ENCODE assay signal across 25 mouse cellular contexts in genomic region chr12:25127629-25128028, GRCm38 (mm10). TPM values are rescaled to one million over a fixed set of nuclear protein-coding genes. Genes with fewer than 3 reads are reported as not detected.
DNase-seq lines count a peak whose midpoint lies in the region; ATAC-seq lines count a peak whose summit lies in the region.
"Had no signal": no experiment of that assay in that cellular context is flagged by ENCODE, and none has a peak within 500 bp of the region (broad histone marks: within the 10 kb centered on the region; RNA-seq: fewer than 3 reads in every experiment).

No protein-coding gene starts in this region.

- DNase-seq in hindbrain, embryonic 10.5 days (ENCODE audit: low spot score) = no peak
- no peak for DNase-seq in kidney, postnatal 14 days
- DNase-seq in limb, embryonic 10.5 days (ENCODE audit: low spot score) = no peak
- DNase-seq in c-Kit-positive CD71-positive TER-119-positive erythroid progenitor cells, embryonic 14.5 days (ENCODE audit: low spot score) = no peak
- DNase-seq: adrenal gland, postnatal 10 days; cerebellum, adult 11-12 months; cerebellum, adult 9-11 months; embryo, embryonic 11 days; forebrain, postnatal 0 days; layer of hippocampus, adult 9-11 months; lung, embryonic 14.5 days; lung, postnatal 14 days; right cerebral cortex, postnatal 4 days; thymus, adult 2 months; thymus, postnatal 36 days had no signal

- 71% methylated on average over 4 of the region's 4 CpGs for WGBS in hindbrain, embryonic 10.5 days
- 68% methylated on average over 4 of the region's 4 CpGs for WGBS in hindbrain, embryonic 16.5 days
- WGBS in kidney, embryonic 16.5 days = 45% methylated on average over 4 of the region's 4 CpGs
- 68% methylated on average over 4 of the region's 4 CpGs for WGBS in limb, embryonic 10.5 days
- WGBS in limb, embryonic 15.5 days = 50% methylated on average over 4 of the region's 4 CpGs

- no peak overlapping the region for H3K9ac ChIP-seq in hindbrain, embryonic 16.5 days (ENCODE audit: low read depth, low read length)
- no peak overlapping the region for H3K9ac ChIP-seq in kidney, embryonic 16.5 days (replicated peaks; ENCODE audit: low read length)
- no peak overlapping the region for H3K9ac ChIP-seq in limb, embryonic 15.5 days
- H3K9ac ChIP-seq: embryonic facial prominence, embryonic 13.5 days; forebrain, postnatal 0 days; hindbrain, embryonic 12.5 days; limb, embryonic 13.5 days; liver, embryonic 15.5 days; lung, embryonic 14.5 days had no signal

- H3K27ac ChIP-seq in hindbrain, embryonic 10.5 days = peak overlapping the region; percentile 89
- no peak overlapping the region for H3K27ac ChIP-seq in hindbrain, embryonic 16.5 days (ENCODE audit: low read depth, low read length)
- H3K27ac ChIP-seq in kidney, embryonic 16.5 days (ENCODE audit: low read length) = 0 out of 2 replicates have a peak overlapping the region, but pooled peaks have one; percentile 47
- peak overlapping the region; percentile 74; the same call in 1 of the 2 replicates for H3K27ac ChIP-seq in limb, embryonic 10.5 days
- peak overlapping the region; percentile 1; the same call in 1 of the 2 replicates for H3K27ac ChIP-seq in limb, embryonic 15.5 days
- H3K27ac ChIP-seq: embryonic facial prominence, embryonic 13.5 days; hindbrain, embryonic 12.5 days; liver, embryonic 15.5 days had no signal

- no peaks in the 10 kb centered on the region for H3K36me3 ChIP-seq in hindbrain, embryonic 10.5 days
- H3K36me3 ChIP-seq in hindbrain, embryonic 16.5 days (ENCODE audit: control insufficient read depth, insufficient read depth, low read length) = no peaks in the 10 kb centered on the region
- H3K36me3 ChIP-seq in kidney, embryonic 16.5 days (ENCODE audit: insufficient read depth, low read length) = no peaks in the 10 kb centered on the region
- no peaks in the 10 kb centered on the region for H3K36me3 ChIP-seq in limb, embryonic 10.5 days
- H3K36me3 ChIP-seq in limb, embryonic 15.5 days = no peaks in the 10 kb centered on the region
- H3K36me3 ChIP-seq: embryonic facial prominence, embryonic 13.5 days; hindbrain, embryonic 12.5 days; limb, embryonic 13.5 days; liver, embryonic 15.5 days had no signal

- ATAC-seq in hindbrain, embryonic 16.5 days = no peak
- no peak for ATAC-seq in kidney, embryonic 16.5 days (ENCODE audit: low FRiP score, low TSS enrichment)
- no peak for ATAC-seq in limb, embryonic 15.5 days (ENCODE audit: insufficient number of reproducible peaks, low FRiP score, low TSS enrichment, low read depth)
- ATAC-seq: forebrain, postnatal 0 days; intestine, embryonic 16.5 days; midbrain, embryonic 16.5 days; Patski had no signal

- peaks cover 7% of the 10 kb centered on the region for H3K9me3 ChIP-seq in hindbrain, embryonic 10.5 days
- no peaks in the 10 kb centered on the region for H3K9me3 ChIP-seq in hindbrain, embryonic 16.5 days (ENCODE audit: control insufficient read depth, low read length)
- H3K9me3 ChIP-seq in kidney, embryonic 16.5 days (ENCODE audit: low read length) = no peaks in the 10 kb centered on the region
- no peaks in the 10 kb centered on the region for H3K9me3 ChIP-seq in limb, embryonic 10.5 days (replicated peaks)
- H3K9me3 ChIP-seq in limb, embryonic 15.5 days = no peaks in the 10 kb centered on the region
- H3K9me3 ChIP-seq: embryonic facial prominence, embryonic 13.5 days; hindbrain, embryonic 12.5 days; limb, embryonic 13.5 days; liver, embryonic 15.5 days had no signal

- no peak overlapping the region for H3K4me3 ChIP-seq in hindbrain, embryonic 10.5 days
- no peak overlapping the region for H3K4me3 ChIP-seq in hindbrain, embryonic 16.5 days (ENCODE audit: low read length)
- no peak overlapping the region for H3K4me3 ChIP-seq in kidney, embryonic 16.5 days (ENCODE audit: low read length)
- H3K4me3 ChIP-seq in limb, embryonic 10.5 days = no peak overlapping the region
- H3K4me3 ChIP-seq in limb, embryonic 15.5 days = no peak overlapping the region
- H3K4me3 ChIP-seq: embryonic facial prominence, embryonic 13.5 days; hindbrain, embryonic 12.5 days; limb, embryonic 13.5 days; liver, embryonic 15.5 days had no signal

- peaks cover 78% of the 10 kb centered on the region for H3K4me1 ChIP-seq in hindbrain, embryonic 10.5 days (replicated peaks)
- H3K4me1 ChIP-seq in hindbrain, embryonic 16.5 days (ENCODE audit: control insufficient read depth, insufficient read depth, low read depth, low read length) = no peaks in the 10 kb centered on the region; the same call in 1 of the 2 replicates
- H3K4me1 ChIP-seq in kidney, embryonic 16.5 days (ENCODE audit: insufficient read depth, low read length) = peaks cover 60% of the 10 kb centered on the region
- peaks cover 79% of the 10 kb centered on the region for H3K4me1 ChIP-seq in limb, embryonic 10.5 days
- H3K4me1 ChIP-seq in limb, embryonic 15.5 days = peaks cover 40% of the 10 kb centered on the region

- H3K4me2 ChIP-seq in hindbrain, embryonic 16.5 days (ENCODE audit: low read length) = no peak overlapping the region
- H3K4me2 ChIP-seq in kidney, embryonic 16.5 days (replicated peaks; ENCODE audit: low read depth, low read length) = no peak overlapping the region
- no peak overlapping the region for H3K4me2 ChIP-seq in limb, embryonic 15.5 days
- H3K4me2 ChIP-seq: embryonic facial prominence, embryonic 13.5 days; hindbrain, embryonic 12.5 days; limb, embryonic 13.5 days; liver, embryonic 15.5 days; lung, embryonic 14.5 days had no signal

- H3K27me3 ChIP-seq in hindbrain, embryonic 10.5 days (ENCODE audit: insufficient read depth, poor library complexity, severe bottlenecking) = no peaks in the 10 kb centered on the region; the same call in 1 of the 2 replicates
- H3K27me3 ChIP-seq in hindbrain, embryonic 16.5 days (replicated peaks; ENCODE audit: control insufficient read depth, insufficient read depth, low read length) = peaks cover 2% of the 10 kb centered on the region; the same call in 1 of the 2 replicates
- H3K27me3 ChIP-seq in kidney, embryonic 16.5 days (ENCODE audit: insufficient read depth, low read length) = no peaks in the 10 kb centered on the region
- 0 out of 2 replicates have a peak, but pooled peaks cover 2% of the 10 kb centered on the region for H3K27me3 ChIP-seq in limb, embryonic 10.5 days (ENCODE audit: low read depth, poor library complexity, severe bottlenecking)
- H3K27me3 ChIP-seq in limb, embryonic 15.5 days = no peaks in the 10 kb centered on the region
- H3K27me3 ChIP-seq: embryonic facial prominence, embryonic 13.5 days; limb, embryonic 13.5 days; liver, embryonic 15.5 days; Patski had no signal

RNA-seq across cellular contexts. Expression of gene Id2, which starts 30.7 kb away (rescaled TPM):
- polyA plus RNA-seq in hindbrain, embryonic 10.5 days (2016; fragmentation: Nextera tagmentation; extraction: Ambion mirVana) = 360 and 369 TPM in 2 replicates
- polyA plus RNA-seq in hindbrain, embryonic 16.5 days (2015; fragmentation: Nextera tagmentation; extraction: Ambion mirVana) = 291 and 379 TPM in 2 replicates
- 474 and 534 TPM in 2 replicates for polyA plus RNA-seq in kidney, embryonic 16.5 days (2015; fragmentation: Nextera tagmentation; extraction: Ambion mirVana)
- polyA plus RNA-seq in limb, embryonic 10.5 days (2016; fragmentation: Nextera tagmentation; extraction: Ambion mirVana) = 273 and 313 TPM in 2 replicates
- 265 and 283 TPM in 2 replicates for polyA plus RNA-seq in limb, embryonic 15.5 days (2015; fragmentation: Nextera tagmentation; extraction: Ambion mirVana)
